Mouse (Mus musculus): Measurements from ENCODE around the gene Slfn2.
"Not testable (repeated sequence)": the region's sequence is repeated elsewhere in the genome, so short reads cannot be mapped to it uniquely, and the experiment has no call there.

DNA sequence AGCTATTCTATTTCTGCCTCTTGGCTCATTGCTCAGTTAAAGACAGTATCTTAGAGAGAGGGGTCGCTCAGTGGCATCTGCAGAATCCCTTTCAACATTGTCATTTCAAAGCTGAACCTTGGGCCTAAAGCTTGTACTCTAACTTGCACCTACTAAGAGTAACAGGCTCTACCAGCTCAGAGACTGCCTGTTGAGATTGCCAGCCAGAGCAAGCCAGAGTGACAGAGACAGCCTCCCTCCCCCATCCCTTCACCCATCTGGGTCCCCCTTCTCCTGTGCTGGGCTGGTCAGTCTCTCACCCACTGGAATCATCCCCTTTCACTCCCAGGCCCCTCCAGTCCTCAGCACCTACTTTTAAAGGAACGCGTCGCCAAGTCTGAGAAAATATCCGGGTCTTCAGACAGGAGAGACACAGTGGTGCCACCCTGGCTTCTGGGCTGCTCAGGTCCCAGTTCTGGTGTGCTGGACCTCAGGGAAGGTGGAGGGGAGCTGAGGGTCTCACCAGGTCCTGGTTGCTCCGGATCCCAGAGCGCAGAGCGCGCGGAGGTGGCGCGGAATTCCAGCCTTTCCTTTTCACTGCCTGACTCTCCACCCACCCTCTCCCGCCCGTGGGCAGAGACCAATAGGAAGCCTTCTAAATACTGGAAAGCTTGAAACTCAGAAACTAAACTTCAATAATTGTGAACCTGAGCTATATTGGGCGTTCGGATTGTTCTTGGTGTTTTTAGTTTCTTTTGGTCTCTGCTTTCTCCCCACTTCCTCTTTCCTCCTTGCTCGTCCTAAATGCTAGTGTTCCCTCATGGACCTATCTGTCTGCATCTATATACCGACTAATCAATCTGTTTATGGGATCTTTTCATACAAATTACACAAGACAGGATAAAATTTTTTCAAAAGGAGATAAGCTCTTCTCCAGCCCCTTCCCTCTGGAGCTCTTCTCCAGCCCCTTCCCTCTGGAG is 45.1 kb upstream of the Slfn2 start:
- TF ChIP-seq CTCF (IDR thresholded peaks at IDR 0.05; ENCODE audit: control insufficient read depth, insufficient read depth, insufficient read length); USF1 (IDR thresholded peaks at IDR 0.05; ENCODE audit: low read depth): not testable (repeated sequence)
